Comparison of ENCODE assay signal across 22 mouse cellular contexts in genomic region chrX:110076376-110076775, GRCm38 (mm10).
DNase-seq lines count a peak whose midpoint lies in the region; ATAC-seq and TF ChIP-seq lines count a peak whose summit lies in the region.
"Had no signal": no experiment of that assay in that cellular context is flagged by ENCODE, and none has a peak within 500 bp of the region (broad histone marks: within the 10 kb centered on the region; RNA-seq: fewer than 3 reads in every experiment).

No protein-coding gene starts in this region.

- no peaks in the 10 kb centered on the region for H3K27me3 ChIP-seq in forebrain, embryonic 15.5 days
- H3K27me3 ChIP-seq in forebrain, postnatal 0 days (ENCODE audit: insufficient read depth, low read length): no peaks in the 10 kb centered on the region
- H3K27me3 ChIP-seq in midbrain, embryonic 12.5 days: no peaks in the 10 kb centered on the region
- H3K27me3 ChIP-seq in midbrain, embryonic 10.5 days (ENCODE audit: low read depth, poor library complexity, severe bottlenecking): no peaks in the 10 kb centered on the region
- H3K27me3 ChIP-seq in neural tube, embryonic 14.5 days (ENCODE audit: control insufficient read depth, insufficient read depth, low read length): no peaks in the 10 kb centered on the region
- no peaks in the 10 kb centered on the region for H3K27me3 ChIP-seq in limb, embryonic 10.5 days (ENCODE audit: low read depth, poor library complexity, severe bottlenecking)
- H3K27me3 ChIP-seq: CH12.LX; embryonic facial prominence, embryonic 13.5 days; hindbrain, embryonic 15.5 days had no signal

- H3K27ac ChIP-seq in forebrain, embryonic 15.5 days (replicated peaks): peak overlapping the region; percentile 48; the same call in 1 of the 2 replicates
- no peak overlapping the region for H3K27ac ChIP-seq in forebrain, postnatal 0 days (ENCODE audit: low read depth, low read length)
- peak overlapping the region; percentile 46; the same call in 1 of the 2 replicates for H3K27ac ChIP-seq in midbrain, embryonic 12.5 days (replicated peaks)
- H3K27ac ChIP-seq in midbrain, embryonic 10.5 days (replicated peaks): no peak overlapping the region
- H3K27ac ChIP-seq in neural tube, embryonic 14.5 days (ENCODE audit: low read depth, low read length): no peak overlapping the region
- no peak overlapping the region for H3K27ac ChIP-seq in limb, embryonic 10.5 days
- H3K27ac ChIP-seq: embryonic facial prominence, embryonic 13.5 days; heart, embryonic 10.5 days; hindbrain, embryonic 15.5 days had no signal

- no peak overlapping the region for H3K9ac ChIP-seq in forebrain, embryonic 15.5 days (replicated peaks)
- no peak overlapping the region for H3K9ac ChIP-seq in forebrain, postnatal 0 days
- H3K9ac ChIP-seq in midbrain, embryonic 12.5 days (replicated peaks): no peak overlapping the region
- no peak overlapping the region for H3K9ac ChIP-seq in neural tube, embryonic 14.5 days (replicated peaks; ENCODE audit: low read depth, low read length)
- H3K9ac ChIP-seq: embryonic facial prominence, embryonic 13.5 days; hindbrain, embryonic 15.5 days had no signal

- peaks cover 3% of the 10 kb centered on the region; the same call in 1 of the 2 replicates for H3K4me1 ChIP-seq in forebrain, embryonic 15.5 days
- no peaks in the 10 kb centered on the region for H3K4me1 ChIP-seq in forebrain, postnatal 0 days (ENCODE audit: insufficient read depth)
- H3K4me1 ChIP-seq in midbrain, embryonic 12.5 days: no peaks in the 10 kb centered on the region
- no peaks in the 10 kb centered on the region for H3K4me1 ChIP-seq in midbrain, embryonic 10.5 days
- H3K4me1 ChIP-seq in neural tube, embryonic 14.5 days (ENCODE audit: control insufficient read depth, insufficient read depth, low read length): no peaks in the 10 kb centered on the region
- no peaks in the 10 kb centered on the region for H3K4me1 ChIP-seq in limb, embryonic 10.5 days
- H3K4me1 ChIP-seq: embryonic facial prominence, embryonic 13.5 days; heart, embryonic 10.5 days; hindbrain, embryonic 15.5 days had no signal

- DNase-seq in forebrain, postnatal 0 days: no peak
- DNase-seq in midbrain, embryonic 10.5 days (ENCODE audit: low spot score): no peak
- DNase-seq in neural tube, embryonic 10.5 days (ENCODE audit: extremely low spot score, low spot score): no peak
- no peak for DNase-seq in limb, embryonic 10.5 days (ENCODE audit: low spot score)
- DNase-seq: adrenal gland, postnatal 14 days; cerebellum, adult 18-20 months; cerebellum, adult 9-11 months; cerebellum, postnatal 36 days; gastrocnemius, postnatal 10 days; heart, adult 18-20 months; heart, postnatal 10 days; heart, postnatal 4 days had no signal

- H3K36me3 ChIP-seq in forebrain, embryonic 15.5 days: no peaks in the 10 kb centered on the region
- no peaks in the 10 kb centered on the region for H3K36me3 ChIP-seq in forebrain, postnatal 0 days (ENCODE audit: insufficient read depth)
- no peaks in the 10 kb centered on the region for H3K36me3 ChIP-seq in midbrain, embryonic 12.5 days
- H3K36me3 ChIP-seq in midbrain, embryonic 10.5 days: no peaks in the 10 kb centered on the region
- H3K36me3 ChIP-seq in neural tube, embryonic 14.5 days (ENCODE audit: control insufficient read depth, insufficient read depth, low read length): no peaks in the 10 kb centered on the region
- no peaks in the 10 kb centered on the region for H3K36me3 ChIP-seq in limb, embryonic 10.5 days
- H3K36me3 ChIP-seq: embryonic facial prominence, embryonic 13.5 days; heart, embryonic 10.5 days; hindbrain, embryonic 15.5 days had no signal

- H3K4me3 ChIP-seq in forebrain, embryonic 15.5 days: no peak overlapping the region
- H3K4me3 ChIP-seq in forebrain, postnatal 0 days (ENCODE audit: low read depth, low read length): no peak overlapping the region
- H3K4me3 ChIP-seq in midbrain, embryonic 12.5 days: no peak overlapping the region
- H3K4me3 ChIP-seq in midbrain, embryonic 10.5 days: no peak overlapping the region
- no peak overlapping the region for H3K4me3 ChIP-seq in neural tube, embryonic 14.5 days (ENCODE audit: low read depth, low read length)
- no peak overlapping the region for H3K4me3 ChIP-seq in limb, embryonic 10.5 days
- H3K4me3 ChIP-seq: embryonic facial prominence, embryonic 13.5 days; heart, embryonic 10.5 days; hindbrain, embryonic 15.5 days had no signal

- H3K4me2 ChIP-seq in forebrain, embryonic 15.5 days (replicated peaks): no peak overlapping the region
- H3K4me2 ChIP-seq in forebrain, postnatal 0 days (ENCODE audit: low read depth): no peak overlapping the region
- no peak overlapping the region for H3K4me2 ChIP-seq in midbrain, embryonic 12.5 days (replicated peaks)
- H3K4me2 ChIP-seq in neural tube, embryonic 14.5 days (ENCODE audit: low read depth, low read length): no peak overlapping the region
- H3K4me2 ChIP-seq: embryonic facial prominence, embryonic 13.5 days; hindbrain, embryonic 15.5 days had no signal

- H3K9me3 ChIP-seq in forebrain, embryonic 15.5 days: no peaks in the 10 kb centered on the region
- H3K9me3 ChIP-seq in forebrain, postnatal 0 days (ENCODE audit: low read length): no peaks in the 10 kb centered on the region
- H3K9me3 ChIP-seq in midbrain, embryonic 12.5 days: no peaks in the 10 kb centered on the region
- no peaks in the 10 kb centered on the region for H3K9me3 ChIP-seq in midbrain, embryonic 10.5 days (replicated peaks)
- no peaks in the 10 kb centered on the region for H3K9me3 ChIP-seq in neural tube, embryonic 14.5 days (ENCODE audit: control insufficient read depth, low read length)
- no peaks in the 10 kb centered on the region for H3K9me3 ChIP-seq in limb, embryonic 10.5 days (replicated peaks)
- H3K9me3 ChIP-seq: embryonic facial prominence, embryonic 13.5 days; heart, embryonic 10.5 days; hindbrain, embryonic 15.5 days had no signal

- ATAC-seq in forebrain, embryonic 15.5 days (replicated peaks): peak; percentile 63; the same call in 1 of the 2 replicates
- ATAC-seq in forebrain, postnatal 0 days: no peak
- no peak for ATAC-seq in midbrain, embryonic 12.5 days (ENCODE audit: low FRiP score, low read depth)
- peak; percentile 49; the same call in 1 of the 2 replicates for ATAC-seq in neural tube, embryonic 14.5 days (ENCODE audit: low read depth)
- ATAC-seq: activated CD4-positive, CD25-positive, alpha-beta regulatory T cell, adult 4 months; inflammation-experienced regulatory T-cells, adult 6 months; Patski had no signal

- WGBS in forebrain, embryonic 15.5 days: 44% methylated on average over 4 of the region's 4 CpGs
- 42% methylated on average over 4 of the region's 4 CpGs for WGBS in forebrain, postnatal 0 days
- WGBS in midbrain, embryonic 12.5 days: 41% methylated on average over 4 of the region's 4 CpGs
- WGBS in midbrain, embryonic 10.5 days: 79% methylated on average over 4 of the region's 4 CpGs
- 40% methylated on average over 4 of the region's 4 CpGs for WGBS in neural tube, embryonic 14.5 days
- 80% methylated on average over 4 of the region's 4 CpGs for WGBS in limb, embryonic 10.5 days

- no peak for TF ChIP-seq CTCF in forebrain, postnatal 0 days (IDR thresholded peaks at IDR 0.05; ENCODE audit: low read depth)

Comparison
In these comparisons a context has a peak if more than half of its experiments do, and no peak if none do; other contexts are left out.
1. ATAC-seq: peak in forebrain, embryonic 15.5 days (single experiment) and neural tube, embryonic 14.5 days (single experiment); none in forebrain, postnatal 0 days (single experiment) and midbrain, embryonic 12.5 days (single experiment).
2. H3K27ac ChIP-seq: peak in forebrain, embryonic 15.5 days (single experiment) and midbrain, embryonic 12.5 days (single experiment); none in forebrain, postnatal 0 days (single experiment), midbrain, embryonic 10.5 days (single experiment), neural tube, embryonic 14.5 days (single experiment) and limb, embryonic 10.5 days (single experiment).